29 mouse cellular contexts compared by ENCODE assay signal in the genomic region with DNA sequence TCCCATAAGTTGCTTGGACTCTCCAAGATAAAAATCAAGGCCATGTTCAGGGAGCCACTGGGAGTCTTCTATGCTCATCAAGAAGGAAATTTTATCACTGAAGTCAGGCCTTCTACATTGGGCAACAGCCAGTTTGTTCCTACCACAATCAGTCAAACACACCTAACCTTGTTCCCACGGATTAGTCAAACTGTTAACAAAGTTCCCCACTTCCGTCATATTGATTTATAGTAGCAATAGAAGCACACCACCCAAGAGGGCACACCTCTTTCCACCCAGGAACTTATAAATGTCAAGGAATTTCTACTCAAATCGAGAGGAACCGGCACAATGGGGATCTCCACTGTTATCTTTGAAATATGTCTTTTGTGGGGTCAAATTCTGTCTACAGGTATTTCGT. TPM values are rescaled to one million over a fixed set of nuclear protein-coding genes. Genes with fewer than 3 reads are reported as not detected.
DNase-seq lines count a peak whose midpoint lies in the region; ATAC-seq and TF ChIP-seq lines count a peak whose summit lies in the region.
"Had no signal": no experiment of that assay in that cellular context is flagged by ENCODE, and none has a peak within 500 bp of the region (broad histone marks: within the 10 kb centered on the region; RNA-seq: fewer than 3 reads in every experiment).

A gene (plus strand): TSS at position 299 of the 400 bp plus-strand sequence.

- no peak for TF ChIP-seq CTCF in spleen, adult 2 months (IDR thresholded peaks at IDR 0.05; ENCODE audit: extremely low read depth, insufficient read depth, insufficient read length, insufficient replicate concordance)

- H3K27ac ChIP-seq in spleen, adult 2 months (ENCODE audit: insufficient read depth, low read length): no peak within 1 kb of the TSS
- 0 out of 2 replicates have a peak within 1 kb of the TSS, but pooled peaks have one; percentile 30 for H3K27ac ChIP-seq in stomach, embryonic 16.5 days (ENCODE audit: low read length)
- H3K27ac ChIP-seq: embryonic facial prominence, embryonic 12.5 days; embryonic facial prominence, embryonic 15.5 days; gastrocnemius, adult 2 months; heart, embryonic 15.5 days; hindbrain, embryonic 10.5 days; hindbrain, embryonic 13.5 days had no signal

- no peak within 1 kb of the TSS for H3K9ac ChIP-seq in stomach, embryonic 16.5 days (ENCODE audit: low read length)
- H3K9ac ChIP-seq: embryonic facial prominence, embryonic 12.5 days; embryonic facial prominence, embryonic 15.5 days; forebrain, postnatal 0 days; heart, embryonic 12.5 days; heart, embryonic 15.5 days; hindbrain, embryonic 13.5 days had no signal

- no peak within 1 kb of the TSS for H3K4me3 ChIP-seq in spleen, adult 2 months (ENCODE audit: extremely low read depth, insufficient read depth, insufficient read length)
- H3K4me3 ChIP-seq in stomach, embryonic 16.5 days (replicated peaks; ENCODE audit: low read length): peak within 1 kb of the TSS; percentile 12
- H3K4me3 ChIP-seq: embryonic facial prominence, embryonic 12.5 days; embryonic facial prominence, embryonic 15.5 days; gastrocnemius, adult 2 months; heart, embryonic 12.5 days; heart, embryonic 15.5 days; hindbrain, embryonic 10.5 days; hindbrain, embryonic 13.5 days had no signal

- no peak for DNase-seq in spleen, adult 2 months (ENCODE audit: low read depth in 1 of 2, low spot score in 2 of 2)
- DNase-seq in spleen, postnatal 4 days (ENCODE audit: low spot score in 2 of 2): no peak
- DNase-seq in large intestine, adult 2 months (ENCODE audit: low read depth, low spot score): peak; percentile 70
- no peak for DNase-seq in retina, postnatal 1 day
- no peak for DNase-seq in cerebellum, postnatal 4 days (ENCODE audit: low spot score in 2 of 2)
- DNase-seq in adrenal gland, adult 8-10 months: no peak
- DNase-seq: adrenal gland, postnatal 10 days; adrenal gland, postnatal 36 days; cerebellum, adult 18-20 months; cerebellum, adult 9-10 months; cerebellum, postnatal 14 days; forebrain, postnatal 0 days; gastrocnemius, adult 2 months; gastrocnemius, postnatal 14 days; heart, postnatal 10 days; heart, postnatal 36 days had no signal

- TF ChIP-seq POLR2A in spleen, adult 2 months (IDR thresholded peaks at IDR 0.05; ENCODE audit: low read depth, low read length): no peak

- H3K27me3 ChIP-seq in spleen, adult 2 months (ENCODE audit: control insufficient read depth, insufficient read depth, low read length): no peaks in the 10 kb centered on the region
- H3K27me3 ChIP-seq in stomach, embryonic 16.5 days (ENCODE audit: control insufficient read depth, insufficient read depth, low read length): no peaks in the 10 kb centered on the region
- H3K27me3 ChIP-seq: embryonic facial prominence, embryonic 12.5 days; embryonic facial prominence, embryonic 15.5 days; heart, embryonic 12.5 days; heart, embryonic 15.5 days; hindbrain, embryonic 13.5 days had no signal

- H3K9me3 ChIP-seq in stomach, embryonic 16.5 days (replicated peaks; ENCODE audit: control insufficient read depth, low read length): no peaks in the 10 kb centered on the region
- H3K9me3 ChIP-seq: embryonic facial prominence, embryonic 12.5 days; embryonic facial prominence, embryonic 15.5 days; heart, embryonic 12.5 days; heart, embryonic 15.5 days; hindbrain, embryonic 10.5 days; hindbrain, embryonic 13.5 days had no signal

- WGBS in spleen, adult 2 months: 70% methylated on average over 5 of the region's 5 CpGs
- 15% methylated on average over 5 of the region's 5 CpGs for WGBS in large intestine, adult 2 months
- 53% methylated on average over 5 of the region's 5 CpGs for WGBS in stomach, embryonic 16.5 days

- no peak within 1 kb of the TSS for H3K4me2 ChIP-seq in stomach, embryonic 16.5 days (ENCODE audit: low read depth, low read length)
- H3K4me2 ChIP-seq: embryonic facial prominence, embryonic 12.5 days; embryonic facial prominence, embryonic 15.5 days; heart, embryonic 12.5 days; heart, embryonic 15.5 days; hindbrain, embryonic 13.5 days had no signal

- no peaks in the 10 kb centered on the region for H3K36me3 ChIP-seq in spleen, adult 2 months (ENCODE audit: control insufficient read depth, insufficient read depth, low read length)
- no peaks in the 10 kb centered on the region for H3K36me3 ChIP-seq in stomach, embryonic 16.5 days (ENCODE audit: control insufficient read depth, insufficient read depth, low read length)
- H3K36me3 ChIP-seq: embryonic facial prominence, embryonic 12.5 days; embryonic facial prominence, embryonic 15.5 days; heart, embryonic 12.5 days; heart, embryonic 15.5 days; hindbrain, embryonic 10.5 days; hindbrain, embryonic 13.5 days had no signal

- no peaks in the 10 kb centered on the region for H3K4me1 ChIP-seq in spleen, adult 2 months (ENCODE audit: control insufficient read depth, insufficient read depth, insufficient read length)
- H3K4me1 ChIP-seq in stomach, embryonic 16.5 days (ENCODE audit: control insufficient read depth, insufficient read depth, low read length): no peaks in the 10 kb centered on the region
- H3K4me1 ChIP-seq: embryonic facial prominence, embryonic 12.5 days; embryonic facial prominence, embryonic 15.5 days; heart, embryonic 15.5 days; hindbrain, embryonic 13.5 days had no signal

- no peak for ATAC-seq in stomach, embryonic 16.5 days (ENCODE audit: insufficient read depth, low FRiP score)
- ATAC-seq: activated CD4-positive, CD25-positive, alpha-beta regulatory T cell, adult 4 months; forebrain, embryonic 14.5 days; forebrain, postnatal 0 days had no signal

RNA-seq across cellular contexts. Expression of the gene that starts here (rescaled TPM):
- polyA plus RNA-seq in spleen, adult 2 months (2012; rRNA removed): 114 and 117 TPM in 2 replicates
- 799 and 934 TPM in 2 replicates for polyA plus RNA-seq in large intestine, adult 2 months (2012; rRNA removed)
- polyA plus RNA-seq in stomach, embryonic 16.5 days (2015; fragmentation: Nextera tagmentation; extraction: Ambion mirVana): 68.6 and 80.4 TPM in 2 replicates
- total RNA-seq in adrenal gland, adult 8-10 months (2022): not detected
- total RNA-seq: adrenal gland, postnatal 36 days; common myeloid progenitor, adult 5-6 weeks; forebrain, postnatal 0 days; gastrocnemius, adult 2 months; gastrocnemius, postnatal 14 days; gastrocnemius, postnatal 4 days; heart, postnatal 36 days had no signal
- polyA plus RNA-seq: activated CD4-positive, CD25-positive, alpha-beta regulatory T cell, adult 4 months; embryonic facial prominence, embryonic 12.5 days; forebrain, embryonic 11.5 days; forebrain, embryonic 14.5 days; forebrain, postnatal 0 days; frontal cortex, adult 2 months; heart, embryonic 12.5 days; hindbrain, embryonic 10.5 days; hindbrain, embryonic 13.5 days had no signal
